Mouse (Mus musculus) embryonic facial prominence, embryonic 14.5 days (tissue): ENCODE data around the gene Tnrc6b. TPM values are rescaled to one million over a fixed set of nuclear protein-coding genes. Genes with fewer than 3 reads are reported as not detected.
A peak's percentile ranks its signal among the peaks of the same experiment; 100 is the strongest.

Experiments used
- ATAC-seq: fragments of 200-750 bp; cut with Nextera tagmentation; 2 replicates; pipeline ENCODE4 v1.8.0; 2017; ENCODE audit warnings: low read depth, moderate number of reproducible peaks, moderate TSS enrichment
- DNase-seq: peaks from one replicate; pipeline ENCODE4 v3.0.0-alpha.2; 2015; ENCODE audit warnings: low spot score
- H3K27ac ChIP-seq: fragments of 300-500 bp; sonication (generic); replicated peaks from 2 replicates; pipeline ENCODE4 v1.5.1; 2014; ENCODE audit warnings: low read depth, mild to moderate bottlenecking, low read length, moderate library complexity
- H3K27me3 ChIP-seq: fragments of 300-500 bp; sonication (generic); replicated peaks from 2 replicates; pipeline ENCODE4 v1.6.1; 2014; ENCODE audit warnings: low read length; ENCODE audit not compliant: control insufficient read depth, insufficient read depth
- H3K36me3 ChIP-seq: fragments of 300-500 bp; sonication (generic); 2 replicates; pipeline ENCODE4 v1.6.1; 2014; ENCODE audit warnings: low read length, mixed read lengths; ENCODE audit not compliant: control insufficient read depth, insufficient read depth
- H3K4me1 ChIP-seq: fragments of 300-500 bp; sonication (generic); 2 replicates; pipeline ENCODE4 v1.6.1; 2014; ENCODE audit warnings: antibody characterized with exemption, low read length; ENCODE audit not compliant: control insufficient read depth, insufficient read depth
- H3K4me2 ChIP-seq: fragments of 300-500 bp; sonication (generic); 2 replicates; pipeline ENCODE4 v1.6.1; 2014; ENCODE audit warnings: low read depth, mild to moderate bottlenecking, low read length, moderate library complexity, mixed read lengths
- H3K4me3 ChIP-seq: fragments of 300-500 bp; sonication (generic); 2 replicates; pipeline ENCODE4 v1.5.1; 2014; ENCODE audit warnings: low read depth, mild to moderate bottlenecking, low read length
- H3K9ac ChIP-seq: fragments of 300-500 bp; sonication (generic); 2 replicates; pipeline ENCODE4 v1.6.1; 2014; ENCODE audit warnings: low read depth, mild to moderate bottlenecking, low read length, moderate library complexity, mixed read lengths
- H3K9me3 ChIP-seq: fragments of 300-500 bp; sonication (generic); 2 replicates; pipeline ENCODE4 v1.6.1; 2016; ENCODE audit warnings: low read length; ENCODE audit not compliant: control insufficient read depth
- WGBS: fragments of 180-500 bp; shearing (Covaris S2); extraction: QIAGEN DNeasy Blood & Tissue Kit; methylation state at CpG from one replicate; pipeline ENCODE4 v1.1.7; 2014; 5-methylcytosine and 5-hydroxymethylcytosine counted together
- polyA plus RNA-seq: library from polyadenylated mRNA; unstranded; fragments of >200 nt; fragmentation: Nextera tagmentation; extraction: Ambion mirVana; gene quantifications from 2 replicates; pipeline ENCODE4 v1.2.1, GENCODE M21; 2014

Gene Tnrc6b
- polyA plus RNA-seq, 1 experiment from 2014 or later, result 12.5 TPM

- Histone ChIP-seq H3K27ac (no peak overlapping the region), H3K9me3 (no peaks in the 10 kb centered on the region), H3K4me3 (no peak overlapping the region), H3K4me2 (no peak overlapping the region), H3K36me3 (no peaks in the 10 kb centered on the region), H3K4me1 (no peaks in the 10 kb centered on the region), H3K9ac (no peak overlapping the region), H3K27me3 (no peaks in the 10 kb centered on the region)
- ATAC-seq (no peak), DNase-seq (no peak)
- WGBS, result 96% methylated on average over 2 of the region's 2 CpGs
Measured at GRCm38 (mm10) chr15:80738244-80738643, 27.1 kb downstream of the Tnrc6b start.

GRCm38 (mm10) chr15:80739972-80740371 is 28.9 kb downstream of the Tnrc6b start:
- H3K9me3 ChIP-seq, result no peaks in the 10 kb centered on the region
- ATAC-seq (no peak), DNase-seq (no peak)
- no peak overlapping the region for H3K9ac ChIP-seq
- H3K36me3 ChIP-seq, result no peaks in the 10 kb centered on the region
- no peaks in the 10 kb centered on the region for H3K4me1 ChIP-seq
- no peak overlapping the region for H3K4me2 ChIP-seq
- no peaks in the 10 kb centered on the region for H3K27me3 ChIP-seq
- 0 out of 2 replicates have a peak overlapping the region, but pooled peaks have one; percentile 64 for H3K27ac ChIP-seq
- 100% methylated on average over 1 of the region's 1 CpGs for WGBS
- H3K4me3 ChIP-seq, result no peak overlapping the region

GRCm38 (mm10) chr15:80741836-80742235 is 30.7 kb downstream of the Tnrc6b start:
- DNase-seq (no peak), ATAC-seq (no peak)
- Histone ChIP-seq H3K4me1 (no peaks in the 10 kb centered on the region), H3K27ac (no peak overlapping the region), H3K4me3 (no peak overlapping the region), H3K36me3 (no peaks in the 10 kb centered on the region), H3K9ac (no peak overlapping the region), H3K27me3 (no peaks in the 10 kb centered on the region), H3K9me3 (no peaks in the 10 kb centered on the region), H3K4me2 (no peak overlapping the region)
- WGBS, result 97% methylated on average over 1 of the region's 1 CpGs

GRCm38 (mm10) chr15:80742991-80743474 is 31.9 kb downstream of the Tnrc6b start:
- ATAC-seq, result no peak
- no peak overlapping the region for H3K4me2 ChIP-seq
- H3K9me3 ChIP-seq, result no peaks in the 10 kb centered on the region
- no peak for DNase-seq
- no peak overlapping the region for H3K4me3 ChIP-seq
- no peaks in the 10 kb centered on the region for H3K4me1 ChIP-seq
- H3K36me3 ChIP-seq, result no peaks in the 10 kb centered on the region
- no peak overlapping the region for H3K9ac ChIP-seq
- H3K27me3 ChIP-seq, result no peaks in the 10 kb centered on the region
- H3K27ac ChIP-seq, result no peak overlapping the region
- 73% methylated on average over 3 of the region's 3 CpGs for WGBS

GRCm38 (mm10) chr15:80743606-80744005 is 32.5 kb downstream of the Tnrc6b start:
- Histone ChIP-seq H3K27me3 (no peaks in the 10 kb centered on the region), H3K9ac (no peak overlapping the region), H3K27ac (no peak overlapping the region), H3K4me2 (no peak overlapping the region), H3K4me3 (no peak overlapping the region), H3K9me3 (no peaks in the 10 kb centered on the region), H3K4me1 (no peaks in the 10 kb centered on the region), H3K36me3 (no peaks in the 10 kb centered on the region)
- ATAC-seq, result no peak
- DNase-seq, result no peak
- WGBS, result 82% methylated on average over 7 of the region's 7 CpGs

GRCm38 (mm10) chr15:80744667-80745422 is 33.7 kb downstream of the Tnrc6b start:
- Histone ChIP-seq H3K27me3 (no peaks in the 10 kb centered on the region), H3K27ac (no peak overlapping the region), H3K4me1 (no peaks in the 10 kb centered on the region), H3K9ac (no peak overlapping the region), H3K4me2 (no peak overlapping the region), H3K36me3 (no peaks in the 10 kb centered on the region), H3K9me3 (no peaks in the 10 kb centered on the region), H3K4me3 (no peak overlapping the region)
- 91% methylated on average over 3 of the region's 3 CpGs for WGBS
- DNase-seq (no peak), ATAC-seq (no peak)

GRCm38 (mm10) chr15:80748979-80749378 is 37.9 kb downstream of the Tnrc6b start:
- H3K4me2 ChIP-seq, result no peak overlapping the region
- ATAC-seq, result no peak
- no peak overlapping the region for H3K27ac ChIP-seq
- no peak overlapping the region for H3K9ac ChIP-seq
- H3K27me3 ChIP-seq, result no peaks in the 10 kb centered on the region
- H3K4me3 ChIP-seq, result no peak overlapping the region
- no peak for DNase-seq
- H3K9me3 ChIP-seq, result no peaks in the 10 kb centered on the region
- no peaks in the 10 kb centered on the region for H3K36me3 ChIP-seq
- 69% methylated on average over 5 of the region's 5 CpGs for WGBS
- no peaks in the 10 kb centered on the region for H3K4me1 ChIP-seq

GRCm38 (mm10) chr15:80753351-80753750 is 42.2 kb downstream of the Tnrc6b start:
- H3K36me3 ChIP-seq, result peaks cover 6% of the 10 kb centered on the region; the same call in 1 of the 2 replicates

GRCm38 (mm10) chr15:80754103-80754502 is 43.0 kb downstream of the Tnrc6b start:
- Histone ChIP-seq H3K4me1 (no peaks in the 10 kb centered on the region), H3K4me2 (no peak overlapping the region), H3K9me3 (no peaks in the 10 kb centered on the region), H3K27me3 (no peaks in the 10 kb centered on the region), H3K27ac (no peak overlapping the region), H3K36me3 (peaks cover 6% of the 10 kb centered on the region; the same call in 1 of the 2 replicates), H3K4me3 (no peak overlapping the region), H3K9ac (no peak overlapping the region)
- DNase-seq (no peak), ATAC-seq (no peak)
- WGBS, result 91% methylated on average over 1 of the region's 1 CpGs

More at GRCm38 (mm10) chr15:80753351-80753750, 42.2 kb downstream of the Tnrc6b start:
- Histone ChIP-seq H3K9me3 (no peaks in the 10 kb centered on the region), H3K4me3 (no peak overlapping the region), H3K27me3 (no peaks in the 10 kb centered on the region), H3K27ac (no peak overlapping the region), H3K4me1 (no peaks in the 10 kb centered on the region), H3K4me2 (no peak overlapping the region), H3K9ac (no peak overlapping the region)
- DNase-seq (no peak), ATAC-seq (no peak)
- 80% methylated on average over 6 of the region's 6 CpGs for WGBS
